Mouse (Mus musculus) heart, embryonic 15.5 days (tissue): ENCODE results near the gene Arhgap22. TPM values are rescaled to one million over a fixed set of nuclear protein-coding genes. Genes with fewer than 3 reads are reported as not detected.
A peak's percentile ranks its signal among the peaks of the same experiment; 100 is the strongest.

ENCODE experiments used
- ATAC-seq: fragments of 200-750 bp; cut with Nextera tagmentation; replicated peaks from 2 replicates; pipeline ENCODE4 v1.8.0; 2017; ENCODE audit warnings: low read depth, moderate TSS enrichment; ENCODE audit not compliant: insufficient number of reproducible peaks, insufficient read depth, low FRiP score
- H3K27ac ChIP-seq: fragments of 300-500 bp; sonication (generic); 2 replicates; pipeline ENCODE4 v1.5.1; 2015; ENCODE audit warnings: mild to moderate bottlenecking, inconsistent platforms
- H3K27me3 ChIP-seq: fragments of 300-500 bp; sonication (generic); 2 replicates; pipeline ENCODE4 v1.6.1; 2015; ENCODE audit warnings: inconsistent platforms
- H3K36me3 ChIP-seq: fragments of 300-500 bp; sonication (generic); 2 replicates; pipeline ENCODE4 v1.6.1; 2015; ENCODE audit warnings: mild to moderate bottlenecking, inconsistent platforms
- H3K4me1 ChIP-seq: fragments of 300-500 bp; sonication (generic); replicated peaks from 2 replicates; pipeline ENCODE4 v1.6.1; 2015; ENCODE audit warnings: inconsistent platforms
- H3K4me2 ChIP-seq: fragments of 300-500 bp; sonication (generic); 2 replicates; pipeline ENCODE4 v1.6.1; 2015; ENCODE audit warnings: inconsistent platforms, mild to moderate bottlenecking, moderate library complexity
- H3K4me3 ChIP-seq: fragments of 300-500 bp; sonication (generic); 2 replicates; pipeline ENCODE4 v1.5.1; 2015; ENCODE audit warnings: mild to moderate bottlenecking, inconsistent platforms
- H3K9ac ChIP-seq: fragments of 300-500 bp; sonication (generic); 2 replicates; pipeline ENCODE4 v1.6.1; 2015; ENCODE audit warnings: mild to moderate bottlenecking, inconsistent platforms
- H3K9me3 ChIP-seq: fragments of 300-500 bp; sonication (generic); replicated peaks from 2 replicates; pipeline ENCODE4 v1.6.1; 2016; ENCODE audit warnings: inconsistent platforms
- WGBS: fragments of 180-500 bp; shearing (Covaris S2); methylation state at CpG from one replicate; pipeline ENCODE4 v1.1.7; 2015; ENCODE audit warnings: mixed read lengths; 5-methylcytosine and 5-hydroxymethylcytosine counted together
- polyA plus RNA-seq: library from polyadenylated mRNA; unstranded; fragments of >200 nt; fragmentation: Nextera tagmentation; extraction: Ambion mirVana; gene quantifications from 2 replicates; pipeline ENCODE4 v1.2.1, GENCODE M21; 2015

Gene Arhgap22
- polyA plus RNA-seq, 1 experiment from 2014 or later, result 2.4 TPM

DNA sequence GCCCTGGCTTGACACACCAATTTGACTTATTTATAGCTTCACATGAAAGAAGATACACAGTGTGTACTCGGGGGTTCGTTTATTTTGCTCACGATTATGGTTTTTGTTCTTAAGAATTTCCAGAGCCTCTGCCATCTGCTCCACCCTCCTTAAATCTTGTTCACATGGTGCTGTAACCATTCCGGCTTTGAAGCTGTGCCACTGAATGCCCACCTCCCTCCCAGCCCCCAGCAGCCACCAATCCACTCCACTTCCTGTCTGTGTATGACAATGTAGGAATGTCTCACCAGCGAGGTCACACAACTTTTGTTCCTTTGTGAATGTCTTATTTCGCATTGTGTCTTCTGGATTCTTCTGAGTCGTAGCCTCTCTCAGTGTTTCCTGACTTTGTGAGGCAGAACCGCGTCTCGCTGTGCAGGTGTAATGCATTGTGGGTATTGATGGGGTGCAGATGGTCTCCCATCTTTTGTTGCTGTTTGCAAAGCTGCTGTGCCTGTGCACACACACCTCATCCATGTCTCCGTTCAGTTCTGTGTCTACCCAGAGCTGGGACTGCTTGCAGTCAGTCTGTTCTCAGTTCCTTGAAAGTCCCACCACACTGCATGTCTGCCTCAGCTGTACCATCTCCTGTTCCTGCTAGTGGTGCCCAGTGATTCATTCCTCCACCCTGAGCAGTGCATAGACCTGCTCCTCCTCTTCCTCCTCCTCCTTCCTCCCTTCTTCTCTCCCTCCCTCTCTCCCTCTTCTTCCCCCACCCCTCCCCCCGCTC, 144.0 kb downstream of the Arhgap22 start:
- Histone ChIP-seq H3K4me3 (no peak overlapping the region), H3K27ac (no peak overlapping the region), H3K9ac (no peak overlapping the region), H3K4me1 (peaks cover 15% of the 10 kb centered on the region), H3K36me3 (no peaks in the 10 kb centered on the region), H3K4me2 (no peak overlapping the region), H3K9me3 (no peaks in the 10 kb centered on the region), H3K27me3 (peaks cover 57% of the 10 kb centered on the region)
- WGBS, result 60% methylated on average over 12 of the region's 12 CpGs
- ATAC-seq, result no peak

- 79% methylated on average over 8 of the region's 8 CpGs for WGBS
- Histone ChIP-seq H3K9ac (no peak overlapping the region), H3K9me3 (no peaks in the 10 kb centered on the region), H3K4me2 (no peak overlapping the region), H3K27ac (no peak overlapping the region), H3K4me3 (no peak overlapping the region), H3K36me3 (no peaks in the 10 kb centered on the region), H3K27me3 (peaks cover 45% of the 10 kb centered on the region), H3K4me1 (peaks cover 16% of the 10 kb centered on the region)
- ATAC-seq, result no peak
Measured at GRCm38 (mm10) chr14:33358891-33359290, 145.1 kb downstream of the Arhgap22 start.

DNA sequence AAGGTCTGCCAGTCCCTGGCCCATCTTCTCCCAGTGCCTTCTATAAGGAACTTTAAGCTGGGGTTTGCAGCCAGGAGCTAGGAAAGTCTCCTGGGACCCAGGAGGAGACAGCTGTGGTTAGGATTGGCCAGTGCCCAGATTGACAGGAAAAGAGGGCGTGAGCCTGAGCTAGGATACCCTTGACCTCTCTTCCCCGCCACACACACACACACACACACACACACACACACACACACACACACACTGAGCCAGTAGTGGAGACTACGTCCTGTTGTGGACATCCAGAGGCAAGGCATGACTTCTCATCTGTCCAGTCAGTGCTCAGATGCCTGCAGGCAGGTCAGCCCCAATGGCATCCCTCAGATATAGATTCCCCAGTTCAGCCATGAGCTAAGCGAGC, 147.7 kb downstream of the Arhgap22 start:
- Histone ChIP-seq H3K36me3 (no peaks in the 10 kb centered on the region), H3K4me3 (no peak overlapping the region), H3K9me3 (no peaks in the 10 kb centered on the region), H3K27ac (no peak overlapping the region), H3K4me2 (no peak overlapping the region), H3K4me1 (peaks cover 16% of the 10 kb centered on the region), H3K9ac (no peak overlapping the region), H3K27me3 (peaks cover 38% of the 10 kb centered on the region)
- 53% methylated on average over 4 of the region's 4 CpGs for WGBS
- no peak for ATAC-seq

DNA sequence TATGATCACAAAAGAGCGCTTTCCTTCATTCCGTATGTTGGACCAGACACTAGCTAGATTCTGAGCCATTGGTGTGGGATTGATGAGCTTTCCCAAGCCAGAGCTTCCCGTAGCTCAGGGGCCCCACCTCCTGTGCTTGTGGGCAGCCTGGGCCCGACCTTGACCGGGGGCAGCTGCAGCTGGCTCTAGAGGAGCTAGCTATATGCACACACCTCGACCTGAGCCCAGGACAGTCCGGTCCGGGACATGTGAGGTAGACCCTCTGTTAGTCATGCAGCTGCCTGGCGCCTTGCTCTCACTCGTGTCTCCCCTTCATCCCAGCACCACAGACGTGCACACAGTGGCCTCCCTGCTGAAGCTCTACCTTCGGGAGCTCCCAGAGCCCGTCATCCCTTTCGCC, 148.3 kb downstream of the Arhgap22 start:
- Histone ChIP-seq H3K4me2 (peak overlapping the region; percentile 52), H3K9me3 (no peaks in the 10 kb centered on the region), H3K4me1 (peaks cover 16% of the 10 kb centered on the region), H3K27ac (no peak overlapping the region), H3K4me3 (peak overlapping the region; percentile 13; the same call in 1 of the 2 replicates), H3K27me3 (peaks cover 37% of the 10 kb centered on the region), H3K36me3 (no peaks in the 10 kb centered on the region), H3K9ac (peak overlapping the region; percentile 7; the same call in 1 of the 2 replicates)
- 51% methylated on average over 14 of the region's 14 CpGs for WGBS
- ATAC-seq, result no peak

- Histone ChIP-seq H3K36me3 (no peaks in the 10 kb centered on the region), H3K4me3 (peak overlapping the region; percentile 13), H3K4me2 (peak overlapping the region; percentile 52), H3K9me3 (no peaks in the 10 kb centered on the region), H3K27me3 (peaks cover 37% of the 10 kb centered on the region), H3K4me1 (peaks cover 16% of the 10 kb centered on the region), H3K9ac (peak overlapping the region; percentile 7; the same call in 1 of the 2 replicates), H3K27ac (no peak overlapping the region)
- ATAC-seq, result no peak
- 8% methylated on average over 10 of the region's 10 CpGs for WGBS
Measured at GRCm38 (mm10) chr14:33362807-33363206, 149.0 kb downstream of the Arhgap22 start.

DNA sequence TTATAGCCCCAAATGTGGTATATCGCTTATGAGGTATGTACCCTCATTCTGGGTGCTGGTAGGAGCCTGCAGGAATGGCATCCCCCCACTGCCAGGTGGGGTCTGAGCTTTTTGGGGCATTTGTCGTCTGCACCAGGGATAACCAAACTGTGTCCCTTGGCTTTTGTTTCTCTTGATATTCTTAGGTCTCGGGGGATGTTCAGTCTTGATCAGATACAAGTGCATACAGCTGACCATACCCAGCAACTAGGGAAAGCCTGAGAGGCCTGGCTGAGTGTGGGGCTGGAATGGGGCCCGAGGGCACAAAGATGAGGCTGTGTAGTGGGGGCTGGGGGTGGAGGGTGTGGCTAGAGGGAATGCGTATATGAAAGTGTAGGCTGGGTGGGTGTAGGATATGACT, 149.8 kb downstream of the Arhgap22 start:
- WGBS, result 81% methylated on average over 5 of the region's 5 CpGs
- Histone ChIP-seq H3K9me3 (no peaks in the 10 kb centered on the region), H3K36me3 (no peaks in the 10 kb centered on the region), H3K4me2 (no peak overlapping the region), H3K27ac (no peak overlapping the region), H3K4me1 (peaks cover 16% of the 10 kb centered on the region), H3K27me3 (peaks cover 37% of the 10 kb centered on the region), H3K4me3 (no peak overlapping the region), H3K9ac (no peak overlapping the region)
- no peak for ATAC-seq

DNA sequence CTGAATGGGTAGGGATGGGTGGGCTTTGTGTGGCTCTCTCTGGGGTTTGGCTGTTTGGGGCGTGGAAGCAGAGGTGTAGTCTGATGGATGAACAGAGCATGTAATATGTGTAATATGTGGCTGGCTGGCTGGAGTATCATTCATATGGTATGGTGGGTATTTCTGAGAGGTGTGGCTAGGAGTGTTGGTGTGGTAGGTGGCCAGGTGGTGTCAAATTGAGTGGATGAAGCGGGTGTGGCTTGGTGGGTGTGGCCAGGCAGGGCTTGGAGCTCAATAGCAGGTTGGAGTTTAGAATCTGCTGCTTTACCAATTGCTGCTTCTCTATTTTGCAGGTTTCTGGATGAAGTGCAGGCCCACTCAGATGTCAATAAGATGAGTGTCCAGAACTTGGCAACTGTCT, 150.2 kb downstream of the Arhgap22 start:
- H3K9me3 ChIP-seq, result no peaks in the 10 kb centered on the region
- 85% methylated on average over 2 of the region's 2 CpGs for WGBS
- ATAC-seq, result no peak
- no peak overlapping the region for H3K4me2 ChIP-seq
- no peak overlapping the region for H3K27ac ChIP-seq
- H3K4me3 ChIP-seq, result no peak overlapping the region
- H3K4me1 ChIP-seq, result peaks cover 16% of the 10 kb centered on the region
- no peak overlapping the region for H3K9ac ChIP-seq
- peaks cover 33% of the 10 kb centered on the region for H3K27me3 ChIP-seq
- H3K36me3 ChIP-seq, result no peaks in the 10 kb centered on the region

DNA sequence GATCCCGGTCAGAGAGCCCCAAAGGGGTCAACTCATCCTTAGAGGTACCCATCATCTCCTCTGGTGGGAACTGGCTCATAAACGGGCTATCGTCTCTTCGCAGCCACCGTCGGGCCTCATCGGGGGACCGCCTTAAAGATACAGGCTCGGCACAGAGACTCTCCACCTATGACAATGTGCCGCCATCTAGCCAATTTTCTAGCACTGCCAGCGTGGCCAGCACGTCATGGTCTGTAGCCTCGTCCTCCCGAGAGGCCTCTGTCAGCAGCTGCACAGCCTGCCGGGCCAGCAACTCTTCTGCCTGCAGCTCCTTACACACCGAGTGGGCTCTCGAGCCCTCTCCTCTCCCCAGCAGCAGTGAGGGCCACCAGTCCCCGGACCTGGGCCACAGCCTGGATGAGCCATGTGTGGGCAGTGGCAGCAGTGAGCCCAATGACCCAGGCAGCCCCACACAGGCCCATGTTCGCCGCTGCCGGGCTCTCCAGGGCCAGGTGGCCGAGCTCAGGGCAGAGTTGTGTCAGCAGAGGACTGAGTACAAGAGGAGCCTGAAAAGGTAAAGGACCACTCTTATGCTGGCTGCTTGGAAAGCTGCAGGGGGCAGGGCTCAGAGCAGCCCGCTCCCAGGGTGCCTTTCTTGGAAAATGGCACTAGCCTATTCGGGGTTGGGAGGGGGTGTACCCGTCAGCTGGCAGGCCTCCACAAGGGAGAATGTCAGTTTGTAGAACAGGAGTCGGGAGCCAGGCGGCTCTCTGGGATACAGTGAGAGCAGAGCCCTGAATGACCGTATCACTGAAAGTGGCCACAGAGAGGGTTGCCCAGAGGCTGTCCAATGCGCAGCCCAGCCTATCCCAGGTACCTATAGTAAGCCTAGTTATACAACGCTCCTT, 153.3 kb downstream of the Arhgap22 start:
- Histone ChIP-seq H3K27me3 (peaks cover 16% of the 10 kb centered on the region; the same call in 1 of the 2 replicates), H3K9ac (no peak overlapping the region), H3K4me1 (peaks cover 27% of the 10 kb centered on the region), H3K27ac (no peak overlapping the region), H3K4me2 (no peak overlapping the region), H3K36me3 (no peaks in the 10 kb centered on the region), H3K9me3 (no peaks in the 10 kb centered on the region), H3K4me3 (no peak overlapping the region)
- ATAC-seq, result no peak
- 77% methylated on average over 30 of the region's 30 CpGs for WGBS

GRCm38 (mm10) chr14:33369375-33369774, 155.5 kb downstream of the Arhgap22 start:
- Histone ChIP-seq H3K4me1 (peaks cover 14% of the 10 kb centered on the region; the same call in 1 of the 2 replicates), H3K4me2 (no peak overlapping the region), H3K4me3 (no peak overlapping the region), H3K9me3 (no peaks in the 10 kb centered on the region), H3K27ac (no peak overlapping the region), H3K36me3 (no peaks in the 10 kb centered on the region), H3K27me3 (peaks cover 11% of the 10 kb centered on the region; the same call in 1 of the 2 replicates), H3K9ac (no peak overlapping the region)
- 82% methylated on average over 12 of the region's 12 CpGs for WGBS
- ATAC-seq, result no peak

GRCm38 (mm10) chr14:33370056-33370455, 156.2 kb downstream of the Arhgap22 start:
- no peak overlapping the region for H3K9ac ChIP-seq
- H3K27ac ChIP-seq, result no peak overlapping the region
- peaks cover 14% of the 10 kb centered on the region; the same call in 1 of the 2 replicates for H3K4me1 ChIP-seq
- H3K4me2 ChIP-seq, result peak overlapping the region; percentile 48
- peak overlapping the region; percentile 12; the same call in 1 of the 2 replicates for H3K4me3 ChIP-seq
- H3K27me3 ChIP-seq, result peaks cover 11% of the 10 kb centered on the region; the same call in 1 of the 2 replicates
- H3K36me3 ChIP-seq, result no peaks in the 10 kb centered on the region
- ATAC-seq, result 0 out of 2 replicates have a peak, but pooled peaks have one; percentile 47
- H3K9me3 ChIP-seq, result no peaks in the 10 kb centered on the region
- WGBS, result 5% methylated on average over 7 of the region's 7 CpGs

DNA sequence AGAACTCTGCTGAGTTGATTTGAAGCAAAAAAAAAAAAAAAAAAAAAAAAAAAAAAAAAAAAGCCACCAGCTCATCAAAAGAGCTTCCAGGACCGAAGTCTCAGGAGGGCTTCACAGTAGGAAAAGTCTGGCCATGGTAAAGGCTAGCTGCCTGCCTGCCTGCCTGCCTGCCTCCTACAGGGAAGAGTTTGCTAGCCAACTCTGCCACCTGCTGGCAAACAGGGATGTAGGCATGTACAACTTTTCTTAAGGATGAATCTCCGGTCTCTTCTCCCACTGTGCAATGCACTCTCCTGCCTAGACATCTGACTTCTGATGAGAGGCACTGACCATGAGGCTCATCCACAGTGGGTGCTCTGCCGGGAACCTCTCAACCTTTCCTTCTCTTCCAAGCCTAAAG, 157.4 kb downstream of the Arhgap22 start:
- WGBS, result 20% methylated on average over 3 of the region's 3 CpGs
- ATAC-seq, result peak; percentile 61

More for the DNA sequence above, 157.4 kb downstream of the Arhgap22 start:
- Histone ChIP-seq H3K4me2 (no peak overlapping the region), H3K36me3 (no peaks in the 10 kb centered on the region), H3K27ac (no peak overlapping the region), H3K9ac (no peak overlapping the region), H3K27me3 (peaks cover 9% of the 10 kb centered on the region; the same call in 1 of the 2 replicates), H3K4me1 (peaks cover 14% of the 10 kb centered on the region; the same call in 1 of the 2 replicates), H3K4me3 (no peak overlapping the region), H3K9me3 (no peaks in the 10 kb centered on the region)
